Mouse (Mus musculus) bone marrow, adult 2 months (tissue): ENCODE data around the gene Sh3rf1. TPM values are rescaled to one million over a fixed set of nuclear protein-coding genes. Genes with fewer than 3 reads are reported as not detected.

Experiments used
- H3K27ac ChIP-seq: fragments of 200-500 bp; 2 replicates; pipeline ENCODE4 v1.5.1; 2012; ENCODE audit warnings: low read depth, mild to moderate bottlenecking, control low read depth, inconsistent platforms, low read length; ENCODE audit not compliant: control insufficient read depth, poor library complexity, insufficient read depth
- H3K4me1 ChIP-seq: fragments of 200-500 bp; 2 replicates; pipeline ENCODE4 v1.6.1; 2011; ENCODE audit warnings: low read length; ENCODE audit not compliant: control insufficient read depth, insufficient read depth
- H3K4me3 ChIP-seq: fragments of 200-500 bp; replicated peaks from 2 replicates; pipeline ENCODE3; 2011; ENCODE audit warnings: mild to moderate bottlenecking, low read depth, low read length, control low read depth; ENCODE audit not compliant: control insufficient read depth
- CTCF ChIP-seq: fragments of 200-500 bp; IDR thresholded peaks from 2 replicates; pipeline ENCODE4 v1.5.1; 2011; ENCODE audit warnings: low read length, control low read depth; ENCODE audit not compliant: control insufficient read depth, insufficient read depth
- POLR2A ChIP-seq: fragments of 200-500 bp; IDR thresholded peaks from 2 replicates; pipeline ENCODE4 v1.6.1; 2011; ENCODE audit warnings: low read depth, mild to moderate bottlenecking, control low read depth, low read length, borderline replicate concordance; ENCODE audit not compliant: control insufficient read depth
- WGBS: fragments of 180-500 bp; shearing (Covaris S2); methylation state at CpG from one replicate; pipeline ENCODE4 v1.1.7; 2018; 5-methylcytosine and 5-hydroxymethylcytosine counted together
- polyA plus RNA-seq: library from polyadenylated mRNA; stranded (reverse); fragments of >200 nt; gene quantifications from 2 replicates; pipeline ENCODE4 v1.2.4, GENCODE M21; 2011; ENCODE audit warnings: low replicate concordance; ENCODE audit not compliant: missing spikeins, insufficient read depth, insufficient read length

Gene Sh3rf1
- polyA plus RNA-seq, 1 experiment, result 2.4 TPM

DNA sequence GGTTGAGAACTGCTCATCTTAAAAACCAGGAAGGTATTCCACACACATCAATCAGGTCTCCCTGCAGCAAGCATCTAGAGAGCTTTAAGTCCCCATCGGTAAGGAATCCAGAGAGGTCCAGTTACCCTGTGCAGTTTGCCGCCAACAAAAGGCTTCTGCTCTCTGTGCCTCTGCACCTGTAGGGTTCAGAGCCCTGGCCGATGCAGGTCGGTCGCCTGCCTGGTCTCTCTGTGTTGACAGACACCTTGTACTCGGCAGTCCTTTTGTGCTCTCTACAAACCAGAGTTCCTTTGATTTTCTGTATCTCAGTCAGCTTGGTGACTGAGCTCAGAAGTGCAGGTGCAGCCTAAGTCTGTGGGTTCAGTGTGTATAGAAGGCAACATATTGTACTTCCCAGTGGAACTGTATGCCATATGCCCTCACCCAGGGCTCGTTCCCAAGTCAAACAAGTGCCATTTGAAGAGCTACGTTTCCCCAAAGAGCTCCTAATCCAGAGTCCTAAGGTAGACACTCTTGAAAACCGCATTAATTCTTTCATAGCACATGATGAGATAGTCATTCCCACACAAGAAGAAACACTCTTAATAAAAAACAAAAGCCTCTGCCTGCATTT is 138.7 kb downstream of the Sh3rf1 start:
- no peak overlapping the region for H3K4me3 ChIP-seq
- H3K27ac ChIP-seq, result no peak overlapping the region
- peaks cover 2% of the 10 kb centered on the region for H3K4me1 ChIP-seq
- WGBS, result 83% methylated on average over 9 of the region's 9 CpGs
- TF ChIP-seq CTCF (no peak), POLR2A (no peak)

DNA sequence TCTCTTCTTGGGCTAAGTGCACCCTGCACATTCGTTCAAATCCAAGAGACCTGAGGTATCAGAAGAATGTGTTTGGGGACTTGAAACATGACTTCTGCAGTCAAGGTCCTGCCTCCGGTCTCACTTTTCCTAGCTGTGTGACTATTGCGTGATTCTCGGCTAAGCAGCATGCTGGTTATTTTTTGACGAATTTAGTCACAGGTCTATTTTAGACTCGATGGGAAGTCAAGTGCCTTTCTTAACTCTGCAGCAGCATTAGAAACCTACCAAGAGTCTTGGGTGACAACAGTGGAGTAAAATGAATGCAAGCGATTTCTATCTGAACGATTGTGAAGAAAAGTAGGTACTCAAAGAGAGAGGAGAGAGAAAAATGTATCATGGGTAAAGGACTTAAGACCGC is 149.6 kb downstream of the Sh3rf1 start:
- WGBS, result 88% methylated on average over 9 of the region's 9 CpGs
- H3K4me1 ChIP-seq, result no peaks in the 10 kb centered on the region
- no peak overlapping the region for H3K4me3 ChIP-seq
- TF ChIP-seq CTCF (no peak), POLR2A (no peak)
- H3K27ac ChIP-seq, result no peak overlapping the region

DNA sequence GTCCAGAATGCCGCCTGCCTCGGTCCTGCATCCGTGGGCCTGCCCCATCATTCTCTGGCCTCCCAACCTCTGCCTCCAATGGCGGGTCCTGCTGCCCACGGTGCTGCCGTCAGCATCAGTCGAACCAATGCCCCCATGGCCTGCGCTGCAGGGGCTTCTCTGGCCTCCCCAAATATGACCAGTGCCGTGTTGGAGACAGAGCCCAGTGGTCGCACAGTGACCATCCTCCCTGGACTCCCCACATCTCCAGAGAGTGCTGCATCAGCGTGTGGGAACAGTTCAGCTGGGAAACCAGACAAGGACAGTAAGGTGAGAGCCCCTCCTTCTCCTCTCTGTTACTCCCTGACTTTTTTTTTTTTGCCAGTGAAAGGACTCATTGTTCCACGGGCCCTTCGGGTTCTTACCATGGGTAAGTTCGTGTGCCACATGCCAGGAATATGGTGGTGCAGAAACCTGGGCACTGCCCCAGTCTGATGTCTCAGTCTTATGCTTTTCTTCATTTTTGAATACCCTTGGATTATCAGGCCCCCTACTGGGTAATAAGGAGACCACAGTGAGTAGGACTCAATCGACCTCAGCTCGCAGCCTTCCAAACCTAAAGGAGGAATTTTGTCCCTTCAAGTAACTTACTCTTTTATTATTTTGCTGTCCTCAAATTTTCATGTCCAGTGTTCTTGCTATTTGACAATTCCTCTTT is 150.5 kb downstream of the Sh3rf1 start:
- no peak for TF ChIP-seq CTCF
- no peak for TF ChIP-seq POLR2A
- H3K4me3 ChIP-seq, result no peak overlapping the region
- whole genome bisulfite sequencing, result 78% methylated on average over 16 of the region's 16 CpGs
- no peaks in the 10 kb centered on the region for H3K4me1 ChIP-seq
- H3K27ac ChIP-seq, result no peak overlapping the region

DNA sequence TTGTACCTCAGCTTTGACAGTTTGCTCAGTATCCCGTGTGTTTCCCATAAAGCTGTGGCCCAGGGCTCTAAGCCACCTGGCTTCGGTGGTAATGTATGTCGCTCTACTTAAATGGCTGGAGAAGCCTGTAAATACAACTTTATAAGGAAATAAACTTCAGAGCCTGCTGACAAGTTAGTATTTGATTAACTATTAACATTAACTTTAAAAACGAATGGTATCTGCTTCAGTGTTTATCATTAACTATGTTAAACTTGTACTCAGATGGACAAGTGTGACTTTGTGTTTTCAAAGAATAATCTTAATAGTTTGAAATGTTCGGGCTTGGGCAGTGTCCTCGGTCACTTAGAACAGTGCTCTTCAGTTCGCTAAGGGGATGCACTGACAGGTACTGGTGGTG is 151.5 kb downstream of the Sh3rf1 start:
- WGBS, result 78% methylated on average over 7 of the region's 7 CpGs
- H3K4me3 ChIP-seq, result no peak overlapping the region
- TF ChIP-seq CTCF (no peak), POLR2A (no peak)
- H3K4me1 ChIP-seq, result no peaks in the 10 kb centered on the region
- H3K27ac ChIP-seq, result no peak overlapping the region

DNA sequence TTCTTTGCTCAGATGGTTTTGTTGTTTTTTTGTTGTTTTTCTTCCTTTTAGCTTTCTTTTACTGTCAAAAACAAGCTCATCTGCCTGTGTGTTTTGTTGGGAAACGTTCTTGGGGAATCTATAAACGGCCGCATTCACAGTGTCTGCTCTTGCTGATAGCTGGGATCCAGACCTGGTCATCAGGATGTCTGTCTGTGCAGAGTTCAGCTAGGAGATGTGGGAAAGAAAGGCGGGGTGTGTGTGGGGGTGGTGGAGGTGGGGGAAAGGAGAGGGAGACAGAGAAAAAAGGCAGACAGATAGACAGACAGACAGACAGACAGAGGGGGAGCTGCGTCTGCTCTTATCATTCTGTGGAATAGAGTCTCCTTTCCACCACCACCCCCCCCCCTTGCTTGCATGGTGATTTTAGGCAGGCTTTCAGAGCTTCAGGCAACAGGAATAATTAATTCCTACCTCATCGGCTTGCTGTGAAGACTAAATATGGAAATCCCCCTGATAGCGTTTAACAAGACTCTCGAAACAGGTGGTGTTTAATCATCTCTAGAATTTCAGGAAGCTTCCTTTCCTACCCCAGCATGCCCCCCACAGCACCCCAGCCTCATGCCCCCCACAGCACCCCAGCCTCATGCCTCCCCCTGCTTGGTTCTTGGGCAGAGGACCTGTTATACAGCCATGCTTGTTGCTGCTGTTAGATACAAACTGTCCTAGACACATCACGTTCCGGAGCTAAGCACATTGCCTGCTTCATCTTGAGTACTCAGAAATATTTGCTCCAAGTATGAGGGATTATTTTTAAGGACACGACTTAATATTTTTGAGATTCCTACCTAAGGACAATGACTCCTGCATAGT is 155.4 kb downstream of the Sh3rf1 start:
- TF ChIP-seq CTCF, result no peak
- TF ChIP-seq POLR2A, result no peak
- H3K27ac ChIP-seq, result no peak overlapping the region
- 84% methylated on average over 11 of the region's 11 CpGs for WGBS

DNA sequence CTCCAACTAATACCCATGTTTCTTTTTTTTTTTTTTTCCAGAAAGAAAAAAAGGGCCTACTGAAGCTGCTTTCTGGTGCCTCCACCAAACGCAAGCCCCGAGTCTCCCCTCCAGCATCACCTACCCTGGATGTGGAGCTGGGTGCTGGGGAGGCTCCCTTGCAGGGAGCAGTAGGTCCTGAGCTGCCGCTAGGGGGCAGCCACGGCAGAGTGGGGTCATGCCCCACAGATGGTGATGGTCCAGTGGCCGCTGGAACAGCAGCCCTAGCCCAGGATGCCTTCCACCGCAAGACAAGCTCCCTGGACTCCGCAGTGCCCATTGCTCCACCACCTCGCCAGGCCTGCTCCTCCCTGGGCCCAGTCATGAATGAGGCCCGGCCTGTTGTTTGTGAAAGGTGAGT is 160.9 kb downstream of the Sh3rf1 start:
- WGBS, result 87% methylated on average over 9 of the region's 9 CpGs
- peak; percentile 27; the same call in 1 of the 2 replicates for TF ChIP-seq CTCF
- TF ChIP-seq POLR2A, result no peak
- Histone ChIP-seq H3K4me3 (no peak overlapping the region), H3K27ac (no peak overlapping the region; the same call in 1 of the 2 replicates), H3K4me1 (no peaks in the 10 kb centered on the region)

More for the DNA sequence above, 155.4 kb downstream of the Sh3rf1 start:
- no peaks in the 10 kb centered on the region for H3K4me1 ChIP-seq
- no peak overlapping the region for H3K4me3 ChIP-seq

DNA sequence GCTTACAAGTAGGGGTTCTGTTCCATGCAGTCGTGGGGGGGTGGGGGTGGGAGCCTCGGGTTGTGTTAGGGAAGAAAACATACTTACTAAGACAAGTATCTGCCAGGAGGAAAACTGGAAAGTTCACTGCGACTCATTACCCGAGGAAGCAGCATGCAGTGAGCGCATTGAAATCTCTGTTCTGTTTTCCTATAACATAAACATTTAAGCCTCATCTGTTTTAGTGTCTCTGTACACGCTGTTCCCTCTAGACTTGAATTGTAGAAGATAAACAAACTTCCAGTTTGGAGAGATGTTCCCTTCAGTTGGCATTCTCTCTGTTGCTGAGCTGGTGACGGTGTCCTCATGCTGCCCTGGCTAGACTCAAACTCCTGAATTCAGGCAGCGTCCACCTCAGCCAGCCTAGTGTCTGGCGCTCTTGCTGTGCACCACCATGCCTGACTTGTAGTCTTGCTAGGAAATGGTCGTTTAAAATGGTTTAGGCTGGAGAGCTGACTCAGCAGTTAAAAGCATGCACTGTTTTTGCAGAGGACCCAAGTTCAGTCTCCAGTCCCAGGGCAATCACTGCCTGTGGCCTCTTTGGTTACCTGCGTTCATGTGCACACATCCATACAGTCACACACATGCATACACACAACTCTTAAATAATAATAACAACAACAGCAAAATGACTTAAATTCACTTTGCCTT is 162.0 kb downstream of the Sh3rf1 start:
- Histone ChIP-seq H3K4me3 (no peak overlapping the region), H3K4me1 (no peaks in the 10 kb centered on the region), H3K27ac (no peak overlapping the region)
- 76% methylated on average over 11 of the region's 11 CpGs for WGBS
- TF ChIP-seq POLR2A (no peak), CTCF (no peak)

DNA sequence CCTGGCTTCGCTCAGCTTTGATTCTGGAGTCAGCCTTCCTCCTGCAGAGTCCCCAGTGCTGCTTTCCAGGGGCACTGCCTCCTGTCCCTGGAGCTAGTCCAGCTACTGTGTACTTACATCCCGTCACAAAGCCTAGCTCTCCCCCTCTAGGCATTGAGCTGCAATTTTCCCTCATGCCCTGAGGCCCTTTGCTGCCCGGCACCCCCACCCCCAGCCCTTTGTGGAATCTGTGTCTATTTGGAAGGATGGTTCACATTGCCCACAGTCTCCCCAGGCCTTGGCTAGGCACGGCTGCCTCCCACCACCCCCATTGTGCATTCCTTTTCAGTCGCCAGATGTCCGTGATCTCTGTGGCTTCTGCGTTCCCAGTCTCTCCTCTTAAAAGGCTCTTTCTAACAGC is 163.0 kb downstream of the Sh3rf1 start:
- H3K27ac ChIP-seq, result no peak overlapping the region
- H3K4me3 ChIP-seq, result no peak overlapping the region
- H3K4me1 ChIP-seq, result no peaks in the 10 kb centered on the region
- TF ChIP-seq POLR2A (no peak), CTCF (no peak)
- 81% methylated on average over 7 of the region's 7 CpGs for WGBS

DNA sequence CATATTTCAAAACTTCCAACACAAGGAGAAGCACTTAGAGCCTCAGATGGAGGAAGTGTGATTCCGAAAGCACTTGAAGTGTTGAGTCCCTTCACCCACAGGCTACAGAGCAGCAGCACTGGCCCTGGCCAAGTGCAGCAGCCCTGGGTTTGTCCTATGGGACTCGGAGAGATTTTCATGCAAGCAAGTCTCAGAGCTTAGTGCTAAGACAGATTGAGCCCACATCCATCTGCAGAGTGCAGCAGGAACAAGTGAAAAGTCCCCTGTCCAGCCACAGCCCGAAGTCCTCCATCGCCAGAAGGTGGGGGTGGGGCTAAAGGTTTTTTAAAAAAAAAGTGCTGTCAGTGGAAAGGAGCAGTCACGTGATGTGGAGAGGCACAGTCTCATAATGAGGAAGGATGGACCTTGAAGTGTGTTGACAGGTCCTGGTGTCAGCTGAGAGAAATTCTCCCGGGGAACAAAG is 163.9 kb downstream of the Sh3rf1 start:
- TF ChIP-seq CTCF (no peak), POLR2A (no peak)
- WGBS, result 63% methylated on average over 6 of the region's 6 CpGs

More for the DNA sequence above, 163.9 kb downstream of the Sh3rf1 start:
- Histone ChIP-seq H3K4me3 (no peak overlapping the region), H3K4me1 (no peaks in the 10 kb centered on the region), H3K27ac (no peak overlapping the region)
